In genomic region chr17:33780431-33780830, GRCm38 (mm10) we compare ENCODE assay signal across 8 mouse cellular contexts. TPM values are rescaled to one million over a fixed set of nuclear protein-coding genes. Genes with fewer than 3 reads are reported as not detected.
DNase-seq lines count a peak whose midpoint lies in the region; ATAC-seq and TF ChIP-seq lines count a peak whose summit lies in the region.

No protein-coding gene starts in this region.

- no peaks in the 10 kb centered on the region for H3K9me3 ChIP-seq in embryonic facial prominence, embryonic 10.5 days
- no peaks in the 10 kb centered on the region for H3K9me3 ChIP-seq in limb, embryonic 14.5 days (ENCODE audit: control insufficient read depth, low read length)
- no peaks in the 10 kb centered on the region for H3K9me3 ChIP-seq in midbrain, postnatal 0 days (ENCODE audit: low read length)

- H3K4me3 ChIP-seq in layer of hippocampus, adult 2 months: peak overlapping the region; percentile 55
- H3K4me3 ChIP-seq in embryonic facial prominence, embryonic 10.5 days: peak overlapping the region; percentile 62
- H3K4me3 ChIP-seq in limb, embryonic 14.5 days (replicated peaks; ENCODE audit: low read length): peak overlapping the region; percentile 51
- H3K4me3 ChIP-seq in midbrain, postnatal 0 days (ENCODE audit: low read depth, low read length): peak overlapping the region; percentile 43

- peak overlapping the region; percentile 80 for H3K4me2 ChIP-seq in limb, embryonic 14.5 days (replicated peaks; ENCODE audit: low read depth, low read length, severe bottlenecking)
- peak overlapping the region; percentile 79 for H3K4me2 ChIP-seq in midbrain, postnatal 0 days (ENCODE audit: low read depth, low read length, poor library complexity, severe bottlenecking)

- TF ChIP-seq CTCF in layer of hippocampus, adult 2 months (conservative IDR thresholded peaks at IDR 0.05): no peak
- TF ChIP-seq CTCF in midbrain, postnatal 0 days (IDR thresholded peaks at IDR 0.05): no peak

- no peaks in the 10 kb centered on the region for H3K27me3 ChIP-seq in embryonic facial prominence, embryonic 10.5 days (replicated peaks; ENCODE audit: low read depth, poor library complexity, severe bottlenecking)
- H3K27me3 ChIP-seq in limb, embryonic 14.5 days (ENCODE audit: control insufficient read depth, insufficient read depth, low read length): no peaks in the 10 kb centered on the region
- H3K27me3 ChIP-seq in midbrain, postnatal 0 days (ENCODE audit: insufficient read depth, low read length): no peaks in the 10 kb centered on the region

- peak overlapping the region; percentile 63 for H3K9ac ChIP-seq in limb, embryonic 14.5 days (ENCODE audit: low read depth, low read length, severe bottlenecking)
- 0 out of 2 replicates have a peak overlapping the region, but pooled peaks have one; percentile 55 for H3K9ac ChIP-seq in midbrain, postnatal 0 days (replicated peaks; ENCODE audit: low read length, poor library complexity, severe bottlenecking)

- H3K4me1 ChIP-seq in embryonic facial prominence, embryonic 10.5 days: peaks cover 62% of the 10 kb centered on the region
- peaks cover 47% of the 10 kb centered on the region for H3K4me1 ChIP-seq in limb, embryonic 14.5 days (ENCODE audit: control insufficient read depth, insufficient read depth, low read length)
- peaks cover 9% of the 10 kb centered on the region; the same call in 1 of the 2 replicates for H3K4me1 ChIP-seq in midbrain, postnatal 0 days (ENCODE audit: insufficient read depth, low read length)

- DNase-seq in layer of hippocampus, adult 2 months (ENCODE audit: low spot score in 2 of 2): no peak
- DNase-seq in layer of hippocampus, adult 18-20 months (ENCODE audit: low spot score in 2 of 2): no peak
- no peak for DNase-seq in embryonic facial prominence, embryonic 10.5 days (ENCODE audit: low spot score)
- peak; percentile 81 for DNase-seq in heart, postnatal 4 days
- no peak for DNase-seq in limb, embryonic 14.5 days (ENCODE audit: low spot score)
- no peak for DNase-seq in midbrain, postnatal 0 days (ENCODE audit: low spot score)
- DNase-seq in B cell, adult 2 months: no peak
- no peak for DNase-seq in layer of hippocampus, postnatal 36 days

- peaks cover 31% of the 10 kb centered on the region for H3K36me3 ChIP-seq in embryonic facial prominence, embryonic 10.5 days (replicated peaks)
- peaks cover 31% of the 10 kb centered on the region for H3K36me3 ChIP-seq in limb, embryonic 14.5 days (ENCODE audit: control insufficient read depth, insufficient read depth, low read length)
- peaks cover 4% of the 10 kb centered on the region; the same call in 1 of the 2 replicates for H3K36me3 ChIP-seq in midbrain, postnatal 0 days (ENCODE audit: insufficient read depth, low read length)

- ATAC-seq in limb, embryonic 14.5 days (ENCODE audit: low FRiP score, low read depth): no peak
- no peak for ATAC-seq in midbrain, postnatal 0 days (ENCODE audit: low FRiP score)

- peak overlapping the region; percentile 80; the same call in 1 of the 2 replicates for H3K27ac ChIP-seq in layer of hippocampus, adult 2 months
- peak overlapping the region; percentile 87 for H3K27ac ChIP-seq in embryonic facial prominence, embryonic 10.5 days (replicated peaks)
- H3K27ac ChIP-seq in limb, embryonic 14.5 days (replicated peaks; ENCODE audit: low read depth, low read length): peak overlapping the region; percentile 90
- H3K27ac ChIP-seq in midbrain, postnatal 0 days (ENCODE audit: low read depth, low read length): peak overlapping the region; percentile 52

- 86% methylated on average over 5 of the region's 5 CpGs for WGBS in embryonic facial prominence, embryonic 10.5 days
- WGBS in limb, embryonic 14.5 days: 91% methylated on average over 5 of the region's 5 CpGs
- WGBS in midbrain, postnatal 0 days: 80% methylated on average over 5 of the region's 5 CpGs

- no peak for TF ChIP-seq POLR2A in limb, embryonic 14.5 days (IDR thresholded peaks at IDR 0.05; ENCODE audit: borderline replicate concordance, extremely low read depth, insufficient read depth, insufficient read length)

RNA-seq across cellular contexts. Expression of gene Angptl4, which starts 1.2 kb away (rescaled TPM):
- 1 to 10 TPM; 4.1 to 4.2 TPM for total RNA-seq in layer of hippocampus, adult 2 months (2021)
- 1 to 10 TPM; 2.6 to 3.5 TPM for total RNA-seq in layer of hippocampus, adult 18-20 months (2021)
- polyA plus RNA-seq in embryonic facial prominence, embryonic 10.5 days (2016; fragmentation: Nextera tagmentation; extraction: Ambion mirVana): 33.4 and 39.0 TPM in 2 replicates
- 10 to 100 TPM; 29.1 to 35.0 TPM for total RNA-seq in heart, postnatal 4 days (2021)
- 29.7 and 32.6 TPM in 2 replicates for polyA plus RNA-seq in limb, embryonic 14.5 days (2012; rRNA removed)
- polyA plus RNA-seq in limb, embryonic 14.5 days (2014; fragmentation: Nextera tagmentation; extraction: Ambion mirVana): 44.2 and 61.1 TPM in 2 replicates
- 21.4 and 22.5 TPM in 2 replicates for total RNA-seq in midbrain, postnatal 0 days (2014; rRNA removed)
- 27.5 and 33.5 TPM in 2 replicates for polyA plus RNA-seq in midbrain, postnatal 0 days (2015; fragmentation: Nextera tagmentation; extraction: Ambion mirVana)
- 1 to 10 TPM; 3.3 to 5.9 TPM for total RNA-seq in layer of hippocampus, postnatal 36 days (2021)

RNA-seq across cellular contexts. Expression of gene Rab11b, which starts 20.1 kb away (rescaled TPM):
- 100 to 1,000 TPM; 306 to 322 TPM for total RNA-seq in layer of hippocampus, adult 2 months (2021)
- 100 to 1,000 TPM; 341 to 345 TPM for total RNA-seq in layer of hippocampus, adult 18-20 months (2021)
- polyA plus RNA-seq in embryonic facial prominence, embryonic 10.5 days (2016; fragmentation: Nextera tagmentation; extraction: Ambion mirVana): 342 and 347 TPM in 2 replicates
- total RNA-seq in heart, postnatal 4 days (2021): 100 to 1,000 TPM; 333 to 343 TPM
- polyA plus RNA-seq in limb, embryonic 14.5 days (2012; rRNA removed): 312 and 394 TPM in 2 replicates
- 192 and 221 TPM in 2 replicates for polyA plus RNA-seq in limb, embryonic 14.5 days (2014; fragmentation: Nextera tagmentation; extraction: Ambion mirVana)
- total RNA-seq in midbrain, postnatal 0 days (2014; rRNA removed): 120 and 158 TPM in 2 replicates
- 607 and 619 TPM in 2 replicates for polyA plus RNA-seq in midbrain, postnatal 0 days (2015; fragmentation: Nextera tagmentation; extraction: Ambion mirVana)
- 100 to 1,000 TPM; 280 to 301 TPM for total RNA-seq in layer of hippocampus, postnatal 36 days (2021)

RNA-seq across cellular contexts. Expression of gene Kank3, which starts 29.9 kb away (rescaled TPM):
- total RNA-seq in layer of hippocampus, adult 2 months (2021): 10 to 100 TPM; 35.2 to 40.6 TPM
- total RNA-seq in layer of hippocampus, adult 18-20 months (2021): 10 to 100 TPM; 27.6 to 28.8 TPM
- 25.4 and 29.5 TPM in 2 replicates for polyA plus RNA-seq in embryonic facial prominence, embryonic 10.5 days (2016; fragmentation: Nextera tagmentation; extraction: Ambion mirVana)
- total RNA-seq in heart, postnatal 4 days (2021): 10 to 100 TPM; 57.5 to 58.5 TPM
- 45.3 and 52.3 TPM in 2 replicates for polyA plus RNA-seq in limb, embryonic 14.5 days (2012; rRNA removed)
- polyA plus RNA-seq in limb, embryonic 14.5 days (2014; fragmentation: Nextera tagmentation; extraction: Ambion mirVana): 31.1 and 32.1 TPM in 2 replicates
- 19.8 and 38.4 TPM in 2 replicates for total RNA-seq in midbrain, postnatal 0 days (2014; rRNA removed)
- 46.2 and 50.0 TPM in 2 replicates for polyA plus RNA-seq in midbrain, postnatal 0 days (2015; fragmentation: Nextera tagmentation; extraction: Ambion mirVana)
- 10 to 100 TPM; 35.0 to 36.2 TPM for total RNA-seq in layer of hippocampus, postnatal 36 days (2021)

RNA-seq across cellular contexts. Expression of gene Rps28, which starts 43.9 kb away (rescaled TPM):
- 100 to 1,000 TPM; 723 to 770 TPM for total RNA-seq in layer of hippocampus, adult 2 months (2021)
- total RNA-seq in layer of hippocampus, adult 18-20 months (2021): 100 to 1,000 TPM; 756 to 834 TPM
- polyA plus RNA-seq in embryonic facial prominence, embryonic 10.5 days (2016; fragmentation: Nextera tagmentation; extraction: Ambion mirVana): 866 and 898 TPM in 2 replicates
- 1,000 to 10,000 TPM; 1,097 to 1,179 TPM for total RNA-seq in heart, postnatal 4 days (2021)
- polyA plus RNA-seq in limb, embryonic 14.5 days (2012; rRNA removed): 1,470 and 1,488 TPM in 2 replicates
- polyA plus RNA-seq in limb, embryonic 14.5 days (2014; fragmentation: Nextera tagmentation; extraction: Ambion mirVana): 1,253 and 1,319 TPM in 2 replicates
- total RNA-seq in midbrain, postnatal 0 days (2014; rRNA removed): 348 and 379 TPM in 2 replicates
- 513 and 564 TPM in 2 replicates for polyA plus RNA-seq in midbrain, postnatal 0 days (2015; fragmentation: Nextera tagmentation; extraction: Ambion mirVana)
- total RNA-seq in layer of hippocampus, postnatal 36 days (2021): 100 to 1,000 TPM; 742 to 754 TPM

RNA-seq across cellular contexts. Expression of gene Ndufa7, which starts 43.9 kb away (rescaled TPM):
- total RNA-seq in layer of hippocampus, adult 2 months (2021): 100 to 1,000 TPM; 207 to 208 TPM
- 100 to 1,000 TPM; 199 to 208 TPM for total RNA-seq in layer of hippocampus, adult 18-20 months (2021)
- polyA plus RNA-seq in embryonic facial prominence, embryonic 10.5 days (2016; fragmentation: Nextera tagmentation; extraction: Ambion mirVana): 469 and 477 TPM in 2 replicates
- 100 to 1,000 TPM; 423 to 447 TPM for total RNA-seq in heart, postnatal 4 days (2021)
- 302 and 363 TPM in 2 replicates for polyA plus RNA-seq in limb, embryonic 14.5 days (2012; rRNA removed)
- 505 and 530 TPM in 2 replicates for polyA plus RNA-seq in limb, embryonic 14.5 days (2014; fragmentation: Nextera tagmentation; extraction: Ambion mirVana)
- 211 and 345 TPM in 2 replicates for total RNA-seq in midbrain, postnatal 0 days (2014; rRNA removed)
- polyA plus RNA-seq in midbrain, postnatal 0 days (2015; fragmentation: Nextera tagmentation; extraction: Ambion mirVana): 501 and 560 TPM in 2 replicates
- 100 to 1,000 TPM; 207 to 228 TPM for total RNA-seq in layer of hippocampus, postnatal 36 days (2021)
